ENCODE assay signal across 14 mouse cellular contexts in the genomic region with DNA sequence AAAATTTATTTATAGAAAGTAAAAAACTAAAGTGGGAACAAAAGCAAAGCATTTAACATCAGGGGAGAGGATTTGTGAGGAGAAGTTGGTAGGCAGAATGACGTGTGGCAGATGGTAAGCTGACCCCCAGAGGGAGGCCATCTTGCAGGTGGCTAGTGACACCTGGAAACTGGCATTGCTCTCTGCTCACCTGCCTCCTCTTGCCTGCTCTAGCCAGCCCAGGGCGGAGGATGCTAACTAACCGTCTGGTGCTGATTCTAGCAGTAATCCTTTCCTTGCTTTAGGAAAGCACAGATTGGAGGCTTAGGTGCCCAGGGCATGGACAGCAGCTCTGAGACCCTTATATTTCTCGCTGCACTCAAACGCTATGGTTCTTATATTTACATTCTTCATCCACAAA.
"Had no signal": no experiment of that assay in that cellular context is flagged by ENCODE, and none has a peak within 500 bp of the region (broad histone marks: within the 10 kb centered on the region; RNA-seq: fewer than 3 reads in every experiment).

No protein-coding gene starts in this region.

- DNase-seq: kidney, postnatal 10 days; kidney, postnatal 36 days; layer of hippocampus, postnatal 36 days; liver; lung, adult 18-20 months; lung, postnatal 10 days; lung, postnatal 36 days; retina, postnatal 1 day; right cerebral cortex, postnatal 25 days; spleen, adult 18-20 months; thymus, postnatal 25 days had no signal

- ATAC-seq: liver, embryonic 12.5 days; midbrain, embryonic 13.5 days; midbrain, embryonic 16.5 days had no signal
